Mouse (Mus musculus) B cell, adult 2 months (primary cell): ENCODE measurements around the gene Cdiptos.

Experiments
- DNase-seq, 2 experiments: peaks; one replicate each; pipeline ENCODE4 v3.0.0; 2022

The Cdiptos gene

DNA sequence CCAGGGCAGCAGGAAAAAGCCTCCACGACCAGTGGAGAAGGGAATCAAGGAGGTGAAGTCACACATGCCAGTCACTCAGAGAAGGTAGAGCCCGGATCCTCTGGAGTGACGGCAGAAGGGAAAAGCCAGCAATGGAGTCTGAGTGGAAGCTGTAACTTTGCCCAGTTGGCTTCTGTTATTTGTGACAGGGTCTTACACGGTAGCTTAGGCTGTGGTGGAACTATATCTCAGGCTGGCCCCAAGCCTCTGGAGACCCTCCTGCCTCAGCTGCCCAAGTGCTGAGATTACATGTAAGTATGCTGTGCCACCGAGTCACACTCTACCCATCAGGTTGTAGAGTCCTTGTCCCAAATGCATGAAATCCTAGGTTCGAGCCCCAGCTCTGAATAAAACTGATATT is 37.5 kb upstream of the Cdiptos start:
- no peak for DNase-seq

DNA sequence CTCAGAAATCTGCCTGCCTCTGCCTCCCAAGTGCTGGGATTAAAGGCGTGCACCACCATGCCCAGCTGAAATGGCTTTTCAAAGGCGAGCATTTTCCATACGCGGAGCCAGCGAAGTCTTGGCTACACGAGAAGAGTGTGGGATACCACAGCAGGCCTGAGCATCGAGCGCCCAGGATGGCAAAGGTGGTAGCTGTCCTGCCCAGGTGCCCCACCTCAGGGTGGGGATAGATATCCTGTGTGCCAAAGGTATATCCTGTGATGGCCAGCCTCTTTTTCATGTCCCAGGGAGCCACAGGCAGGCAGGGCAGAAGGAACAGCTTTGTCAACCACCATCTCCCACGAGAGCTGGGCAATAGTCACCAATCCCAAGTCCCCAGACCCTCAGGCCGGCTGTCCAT is 36.9 kb upstream of the Cdiptos start:
- no peak for DNase-seq

DNA sequence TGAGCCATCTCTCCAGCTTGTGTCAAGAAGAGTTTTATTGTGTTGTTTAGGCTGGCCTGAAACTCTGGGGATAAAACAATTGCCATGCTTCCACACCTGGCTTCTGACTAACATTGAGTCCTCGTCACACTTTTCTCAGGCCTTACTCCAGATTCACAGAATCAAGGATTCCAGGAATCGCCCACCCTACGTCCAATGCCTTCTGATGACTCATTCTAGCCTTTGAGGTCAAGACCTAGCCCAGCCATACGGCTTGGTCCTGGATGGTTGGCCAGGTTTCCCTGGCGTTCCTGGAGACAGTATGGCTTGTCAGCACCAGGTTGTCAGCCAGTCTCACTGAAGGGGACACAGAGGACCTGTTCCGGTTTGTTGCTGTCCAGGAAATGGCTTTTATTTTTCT is 36.5 kb upstream of the Cdiptos start:
- DNase-seq = no peak

DNA sequence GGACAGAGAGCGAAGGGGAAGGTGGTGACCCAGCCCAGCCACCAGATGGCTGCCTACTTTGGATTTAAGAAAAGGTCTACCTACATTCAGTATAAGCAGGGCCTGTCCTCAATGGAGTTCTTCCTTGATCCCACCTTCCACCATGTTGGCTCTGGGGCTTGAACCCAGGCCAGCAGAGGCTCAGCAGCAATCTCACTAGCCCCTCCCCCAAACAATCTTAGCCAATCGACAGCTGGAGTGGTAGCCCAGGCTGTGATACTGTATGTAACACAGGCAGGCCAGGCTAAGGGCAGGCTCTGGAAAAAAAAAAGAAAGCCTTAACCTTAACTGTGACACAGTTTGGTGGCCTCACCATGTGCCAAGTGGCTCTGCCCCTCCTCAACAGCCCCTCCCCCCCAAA is 35.8 kb upstream of the Cdiptos start:
- DNase-seq = no peak

- no peak for DNase-seq
Observed at GRCm38 (mm10) chr7:127011051-127011450, 35.2 kb upstream of the Cdiptos start.

GRCm38 (mm10) chr7:127009307-127010085 is 33.6 kb upstream of the Cdiptos start:
- DNase-seq = no peak

- peak; percentile 52 to 53 for DNase-seq
Observed at GRCm38 (mm10) chr7:127008239-127009019, 32.5 kb upstream of the Cdiptos start.

GRCm38 (mm10) chr7:127007313-127008024 is 31.6 kb upstream of the Cdiptos start:
- DNase-seq = no peak

DNA sequence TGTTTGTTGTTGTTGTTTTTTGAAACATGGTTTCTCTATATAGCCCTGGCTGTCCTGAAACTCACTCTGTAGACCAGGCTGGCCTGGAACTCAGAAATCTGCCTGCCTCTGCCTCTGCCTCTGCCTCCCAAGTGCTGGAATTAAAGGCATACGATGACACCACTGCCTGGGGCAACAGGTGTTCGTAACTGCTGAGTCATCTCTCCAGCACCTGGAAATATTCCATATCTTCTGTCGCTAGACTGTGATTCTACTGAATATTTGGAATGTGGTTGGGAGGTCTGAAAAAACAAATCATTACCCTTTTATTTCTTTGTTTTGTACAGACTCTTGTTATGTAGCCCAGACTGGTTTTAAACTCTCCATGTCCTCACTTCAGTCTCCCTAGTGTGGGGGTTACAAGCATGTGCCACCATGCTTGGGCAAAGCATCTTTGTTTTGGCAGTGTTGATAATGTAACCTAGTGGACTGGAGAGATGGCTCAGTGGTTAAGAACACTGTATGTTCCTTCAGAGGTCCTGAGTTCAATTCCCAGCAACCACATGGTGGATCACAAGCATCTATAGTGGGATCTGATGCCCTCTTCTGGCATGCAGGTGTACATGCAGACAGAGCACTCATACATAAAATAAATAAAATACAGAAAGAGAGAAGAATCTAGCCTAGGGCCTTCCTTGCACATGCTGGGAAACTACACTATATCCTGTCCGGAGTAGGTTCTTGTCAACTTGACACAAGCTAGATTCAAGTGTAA is 28.4 kb upstream of the Cdiptos start:
- no peak for DNase-seq

DNA sequence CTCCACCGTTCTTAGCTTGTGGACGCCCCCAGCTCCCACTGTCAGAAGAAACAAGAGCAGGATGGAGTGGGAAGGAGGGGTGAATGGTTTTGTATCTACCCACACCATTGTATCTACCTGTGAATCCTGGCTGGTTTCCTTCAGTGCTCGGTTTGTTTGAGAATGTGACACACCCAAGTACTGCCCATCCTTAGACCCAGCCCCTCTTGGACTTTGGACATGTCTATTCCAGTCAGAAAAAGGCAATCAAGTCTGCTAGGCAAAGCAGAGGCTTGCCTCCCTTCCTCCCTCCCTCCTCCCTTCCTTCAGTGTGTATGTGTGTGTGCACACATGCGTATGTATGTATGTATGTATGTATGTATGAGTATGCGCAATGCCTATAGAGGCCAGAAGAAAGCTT is 27.7 kb upstream of the Cdiptos start:
- DNase-seq = no peak

GRCm38 (mm10) chr7:126999568-126999967 is 23.7 kb upstream of the Cdiptos start:
- DNase-seq = no peak

- peak in 1 of 2 experiments; percentile 23 for DNase-seq
Observed at GRCm38 (mm10) chr7:126996449-126996848, 20.6 kb upstream of the Cdiptos start.

GRCm38 (mm10) chr7:126988816-126989215 is 12.9 kb upstream of the Cdiptos start:
- DNase-seq = no peak

GRCm38 (mm10) chr7:126986319-126986718 is 10.4 kb upstream of the Cdiptos start:
- peak; percentile 26 to 30 for DNase-seq

DNA sequence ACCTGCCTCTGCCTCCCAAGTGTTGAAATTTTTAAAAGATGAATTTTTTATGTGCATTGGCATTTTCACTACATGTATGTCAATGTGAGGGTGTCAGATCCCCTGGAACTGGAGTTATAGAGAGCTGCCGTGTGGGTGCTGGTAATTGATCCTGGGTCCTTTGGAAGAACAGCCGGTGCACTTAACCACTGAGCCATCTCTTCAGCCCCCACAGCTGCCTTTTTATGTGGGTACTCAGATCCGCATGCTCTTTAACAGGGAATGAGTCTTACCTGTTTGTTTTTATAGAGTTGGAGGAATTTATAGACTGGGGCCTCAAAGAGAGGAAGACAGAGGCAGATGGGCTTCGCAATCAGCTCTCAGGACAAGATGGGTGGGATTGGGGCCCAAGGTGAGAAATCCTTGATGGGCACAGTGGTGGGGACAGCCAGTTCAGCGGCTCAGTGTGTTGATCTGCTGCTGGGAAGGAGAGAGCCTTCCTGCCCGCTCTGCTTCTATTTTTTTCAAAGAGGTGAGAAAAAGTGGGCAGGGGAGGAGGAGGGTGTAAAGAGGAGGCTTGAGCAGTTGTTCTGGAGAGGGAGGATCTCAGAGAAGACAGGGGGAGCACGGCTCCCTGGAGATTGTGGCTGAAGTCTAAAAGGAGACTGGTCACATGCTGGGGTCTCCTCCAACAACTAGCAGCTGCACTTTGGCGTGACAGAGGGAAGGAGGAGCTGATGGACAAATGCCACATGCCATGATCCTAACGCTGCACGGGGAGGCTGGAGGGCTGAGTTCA is 9.0 kb upstream of the Cdiptos start:
- no peak for DNase-seq

DNA sequence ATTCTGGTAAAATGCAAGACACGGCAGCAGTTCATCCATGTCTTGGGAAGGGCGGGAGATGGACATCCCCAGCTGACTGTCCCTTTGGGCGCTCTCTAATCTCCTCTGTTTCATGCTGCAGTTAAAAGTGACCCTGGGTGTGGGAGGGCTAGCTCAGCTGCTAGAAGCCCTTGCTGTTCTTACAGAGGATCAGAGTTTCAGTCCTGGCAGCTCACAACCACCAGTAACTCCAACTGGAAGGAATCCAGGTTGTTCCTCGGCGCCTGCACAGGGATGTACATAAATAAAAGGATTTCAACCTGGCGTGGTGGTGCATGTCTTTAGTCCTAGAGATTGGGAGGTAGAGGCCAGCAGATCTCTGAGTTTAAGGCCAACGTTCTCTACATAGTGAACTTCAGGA is 7.2 kb upstream of the Cdiptos start:
- no peak for DNase-seq

GRCm38 (mm10) chr7:126982054-126982453 is 6.2 kb upstream of the Cdiptos start:
- DNase-seq = no peak

- DNase-seq = no peak
Observed at GRCm38 (mm10) chr7:126981601-126982000, 5.7 kb upstream of the Cdiptos start.

DNA sequence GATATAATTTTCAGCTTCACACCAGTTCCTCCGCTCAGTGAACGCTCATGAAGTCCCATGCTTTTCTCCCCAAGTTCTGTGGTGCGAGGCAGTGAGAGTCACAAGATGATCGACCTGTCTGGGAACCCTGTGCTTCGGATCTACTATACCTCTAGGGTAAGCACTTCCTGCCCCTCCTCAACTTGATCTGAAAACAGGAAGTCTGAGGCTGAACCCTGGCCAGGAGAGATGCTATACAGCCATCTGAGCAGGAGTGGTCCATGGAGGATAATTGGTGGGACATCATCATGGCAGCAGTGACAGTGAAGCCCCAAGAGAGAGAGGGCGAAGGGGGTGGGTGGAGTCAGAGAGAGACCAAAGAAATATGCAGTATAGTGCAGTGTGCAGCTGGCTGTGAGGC is 2.9 kb upstream of the Cdiptos start:
- no peak for DNase-seq

DNA sequence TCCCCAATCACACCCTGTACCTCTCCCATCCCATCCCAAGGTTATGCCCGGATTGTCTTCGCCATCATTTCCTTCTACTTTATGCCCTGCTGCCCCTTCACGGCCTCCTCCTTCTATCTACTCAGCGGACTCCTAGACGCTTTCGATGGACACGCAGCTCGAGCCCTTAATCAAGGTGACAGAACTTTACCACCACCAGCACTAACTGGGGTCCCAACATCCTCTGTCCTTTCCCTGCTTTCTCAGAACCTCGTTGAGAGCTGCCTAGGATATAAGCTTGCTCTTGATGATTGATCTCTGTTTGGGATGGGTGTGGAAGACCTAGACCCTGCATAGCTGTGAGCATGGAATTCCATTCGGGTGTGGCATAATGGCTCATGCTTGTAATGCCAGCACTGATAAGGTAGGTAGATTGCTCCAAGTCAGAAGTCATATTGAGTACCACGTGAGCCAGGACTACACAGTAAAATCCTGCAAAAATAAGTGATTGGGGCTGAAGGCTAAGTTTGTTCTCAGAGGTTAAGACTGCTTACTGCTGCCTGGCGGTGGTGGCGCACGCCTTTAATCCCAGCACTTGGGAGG is 1.1 kb upstream of the Cdiptos start:
- DNase-seq = no peak

DNA sequence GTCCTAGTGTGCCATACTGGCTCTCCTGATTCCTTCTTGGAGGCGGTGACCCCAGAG is 177 bp downstream of the Cdiptos start, which contains the start of gene Cdipt:
TSS of gene Cdipt (plus strand) at position 22 of the 57 bp plus-strand sequence.
- no peak for DNase-seq

DNA sequence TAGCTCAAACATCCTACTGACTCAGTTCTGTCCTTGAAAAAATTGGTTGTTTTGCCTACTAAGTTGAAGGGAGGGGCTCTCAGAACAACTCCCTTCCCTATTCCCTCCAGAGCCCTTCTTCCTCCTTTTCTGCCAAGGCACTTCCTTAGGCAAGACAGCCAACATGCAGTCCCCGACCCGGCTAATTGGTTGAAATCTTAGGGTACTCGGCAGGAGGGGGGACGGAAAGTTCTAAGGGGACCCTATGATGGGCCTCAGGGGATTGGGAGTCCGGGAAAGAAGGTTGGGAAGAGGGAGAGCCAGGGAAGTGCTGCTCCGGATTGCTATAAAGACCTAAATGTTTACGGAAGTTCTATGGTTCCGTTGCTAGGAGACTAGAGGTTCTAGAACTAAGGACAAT is 405 bp downstream of the Cdiptos start:
- no peak for DNase-seq
